Mouse (Mus musculus) limb, embryonic 10.5 days (tissue): ENCODE results near the gene Stam2. TPM values are rescaled to one million over a fixed set of nuclear protein-coding genes. Genes with fewer than 3 reads are reported as not detected.
A peak's percentile ranks its signal among the peaks of the same experiment; 100 is the strongest.

Source experiments
- DNase-seq: peaks from one replicate; pipeline ENCODE4 v3.0.0-alpha.2; 2017; ENCODE audit warnings: low spot score
- H3K27ac ChIP-seq: fragments of 300-500 bp; sonication (generic); 2 replicates; pipeline ENCODE4 v1.5.1; 2016; ENCODE audit warnings: mild to moderate bottlenecking
- H3K27me3 ChIP-seq: fragments of 300-500 bp; sonication (generic); 2 replicates; pipeline ENCODE4 v1.6.1; 2016; ENCODE audit warnings: low read depth, mild to moderate bottlenecking; ENCODE audit not compliant: poor library complexity, severe bottlenecking
- H3K36me3 ChIP-seq: fragments of 300-500 bp; sonication (generic); 2 replicates; pipeline ENCODE4 v1.6.1; 2016; ENCODE audit warnings: mild to moderate bottlenecking, moderate library complexity
- H3K4me1 ChIP-seq: fragments of 300-500 bp; sonication (generic); 2 replicates; pipeline ENCODE4 v1.6.1; 2016
- H3K4me3 ChIP-seq: fragments of 300-500 bp; sonication (generic); 2 replicates; pipeline ENCODE4 v1.5.1; 2016; ENCODE audit warnings: mild to moderate bottlenecking, moderate library complexity
- H3K9me3 ChIP-seq: fragments of 300-500 bp; sonication (generic); replicated peaks from 2 replicates; pipeline ENCODE4 v1.6.1; 2016; ENCODE audit warnings: mild to moderate bottlenecking
- WGBS: fragments of 180-500 bp; shearing (Covaris S2); methylation state at CpG from one replicate; pipeline ENCODE4 v1.1.7; 2016; 5-methylcytosine and 5-hydroxymethylcytosine counted together
- polyA plus RNA-seq: library from polyadenylated mRNA; unstranded; fragments of >200 nt; fragmentation: Nextera tagmentation; extraction: Ambion mirVana; gene quantifications from 2 replicates; pipeline ENCODE4 v1.2.1, GENCODE M21; 2016

Stam2 gene
- polyA plus RNA-seq, 1 experiment from 2014 or later: 29.8 TPM

GRCm38 (mm10) chr2:52715538-52715937, 26.5 kb downstream of the Stam2 start:
- no peak overlapping the region for H3K27ac ChIP-seq
- peaks cover 32% of the 10 kb centered on the region for H3K36me3 ChIP-seq
- 96% methylated on average over 6 of the region's 6 CpGs for WGBS
- DNase-seq: no peak
- no peaks in the 10 kb centered on the region for H3K27me3 ChIP-seq
- no peak overlapping the region for H3K4me3 ChIP-seq
- no peaks in the 10 kb centered on the region for H3K9me3 ChIP-seq
- peaks cover 4% of the 10 kb centered on the region; the same call in 1 of the 2 replicates for H3K4me1 ChIP-seq

DNA sequence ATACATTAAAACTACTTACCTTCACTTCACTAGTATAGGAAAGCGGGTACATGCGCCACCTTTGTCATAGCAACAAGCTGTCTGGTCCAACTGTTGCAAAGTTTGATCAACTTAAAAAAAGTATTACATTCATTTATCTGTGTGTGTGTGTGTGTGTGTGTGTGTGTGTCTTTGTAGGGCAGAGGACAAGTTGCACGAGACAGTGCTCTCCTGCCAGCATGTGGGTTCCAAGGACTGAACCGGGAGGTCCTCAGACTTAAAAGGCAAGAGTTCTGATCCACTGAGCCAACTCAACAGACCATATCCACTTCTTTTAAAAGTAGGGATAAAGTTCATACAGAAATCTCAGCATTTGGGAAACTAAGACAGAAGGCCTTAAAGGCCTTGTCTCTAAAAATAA, 28.0 kb downstream of the Stam2 start:
- no peaks in the 10 kb centered on the region for H3K9me3 ChIP-seq
- no peak for DNase-seq
- no peaks in the 10 kb centered on the region for H3K4me1 ChIP-seq
- H3K27me3 ChIP-seq: no peaks in the 10 kb centered on the region
- 95% methylated on average over 4 of the region's 4 CpGs for WGBS
- H3K27ac ChIP-seq: no peak overlapping the region
- no peak overlapping the region for H3K4me3 ChIP-seq
- peaks cover 45% of the 10 kb centered on the region for H3K36me3 ChIP-seq

GRCm38 (mm10) chr2:52710804-52711203, 31.3 kb downstream of the Stam2 start:
- WGBS: 93% methylated on average over 2 of the region's 2 CpGs
- Histone ChIP-seq H3K36me3 (peaks cover 57% of the 10 kb centered on the region), H3K27ac (no peak overlapping the region), H3K27me3 (no peaks in the 10 kb centered on the region), H3K4me1 (no peaks in the 10 kb centered on the region), H3K9me3 (no peaks in the 10 kb centered on the region), H3K4me3 (no peak overlapping the region)
- no peak for DNase-seq

GRCm38 (mm10) chr2:52709417-52709816, 32.7 kb downstream of the Stam2 start:
- H3K36me3 ChIP-seq: peaks cover 55% of the 10 kb centered on the region
- no peaks in the 10 kb centered on the region for H3K4me1 ChIP-seq
- no peak for DNase-seq
- no peaks in the 10 kb centered on the region for H3K9me3 ChIP-seq
- 92% methylated on average over 5 of the region's 5 CpGs for WGBS
- H3K27ac ChIP-seq: no peak overlapping the region
- no peaks in the 10 kb centered on the region for H3K27me3 ChIP-seq
- H3K4me3 ChIP-seq: no peak overlapping the region

DNA sequence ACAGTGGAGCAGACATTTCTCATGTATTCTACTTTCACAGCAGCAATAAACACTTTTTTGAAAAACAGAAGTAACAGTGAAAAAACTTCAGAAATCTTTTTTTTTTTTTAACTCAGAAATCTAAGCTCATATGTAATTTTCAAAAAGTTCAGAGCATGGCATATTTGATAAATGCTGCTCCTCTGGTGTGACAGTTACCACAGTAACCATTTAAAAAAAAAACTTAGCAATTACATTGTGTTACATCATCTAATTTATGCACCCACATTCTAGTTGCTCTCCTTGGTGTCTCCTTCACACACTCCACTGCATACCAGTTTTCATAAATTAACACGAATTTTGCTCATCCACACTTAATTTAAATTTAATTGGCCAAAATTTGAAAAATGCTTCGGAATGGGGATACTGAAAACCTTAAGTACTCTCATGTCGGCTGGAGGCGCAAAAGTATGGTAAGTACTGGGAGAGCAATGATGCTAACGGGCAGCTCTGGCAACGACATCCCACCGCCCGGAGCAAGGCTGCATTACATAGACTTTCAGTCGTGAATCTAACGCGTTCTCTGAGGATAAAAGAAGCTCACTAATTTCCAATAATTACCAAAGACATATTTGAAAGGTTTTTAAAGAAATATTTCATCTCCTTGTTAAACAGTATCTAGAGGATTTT, 40.6 kb downstream of the Stam2 start:
- Histone ChIP-seq H3K4me1 (no peaks in the 10 kb centered on the region), H3K4me3 (no peak overlapping the region), H3K27me3 (no peaks in the 10 kb centered on the region), H3K27ac (no peak overlapping the region), H3K36me3 (peaks cover 27% of the 10 kb centered on the region), H3K9me3 (no peaks in the 10 kb centered on the region)
- no peak for DNase-seq
- 89% methylated on average over 11 of the region's 11 CpGs for WGBS

- Histone ChIP-seq H3K4me1 (no peaks in the 10 kb centered on the region), H3K27ac (no peak overlapping the region), H3K36me3 (peaks cover 17% of the 10 kb centered on the region), H3K4me3 (no peak overlapping the region), H3K9me3 (no peaks in the 10 kb centered on the region), H3K27me3 (no peaks in the 10 kb centered on the region)
- DNase-seq: no peak
- WGBS: 55% methylated on average over 5 of the region's 5 CpGs
Observed at GRCm38 (mm10) chr2:52700352-52700751, 41.7 kb downstream of the Stam2 start.

GRCm38 (mm10) chr2:52694604-52695003, 47.5 kb downstream of the Stam2 start:
- peaks cover 10% of the 10 kb centered on the region for H3K36me3 ChIP-seq
- WGBS: 86% methylated on average over 6 of the region's 6 CpGs
- no peak overlapping the region for H3K27ac ChIP-seq
- H3K9me3 ChIP-seq: no peaks in the 10 kb centered on the region
- no peaks in the 10 kb centered on the region for H3K4me1 ChIP-seq
- DNase-seq: no peak
- H3K4me3 ChIP-seq: no peak overlapping the region
- no peaks in the 10 kb centered on the region for H3K27me3 ChIP-seq

GRCm38 (mm10) chr2:52691745-52692144, 50.3 kb downstream of the Stam2 start:
- WGBS: 74% methylated on average over 4 of the region's 4 CpGs
- H3K9me3 ChIP-seq: no peaks in the 10 kb centered on the region
- H3K27ac ChIP-seq: no peak overlapping the region
- H3K4me3 ChIP-seq: no peak overlapping the region
- no peak for DNase-seq
- H3K36me3 ChIP-seq: peaks cover 8% of the 10 kb centered on the region; the same call in 1 of the 2 replicates
- H3K27me3 ChIP-seq: no peaks in the 10 kb centered on the region
- no peaks in the 10 kb centered on the region for H3K4me1 ChIP-seq

DNA sequence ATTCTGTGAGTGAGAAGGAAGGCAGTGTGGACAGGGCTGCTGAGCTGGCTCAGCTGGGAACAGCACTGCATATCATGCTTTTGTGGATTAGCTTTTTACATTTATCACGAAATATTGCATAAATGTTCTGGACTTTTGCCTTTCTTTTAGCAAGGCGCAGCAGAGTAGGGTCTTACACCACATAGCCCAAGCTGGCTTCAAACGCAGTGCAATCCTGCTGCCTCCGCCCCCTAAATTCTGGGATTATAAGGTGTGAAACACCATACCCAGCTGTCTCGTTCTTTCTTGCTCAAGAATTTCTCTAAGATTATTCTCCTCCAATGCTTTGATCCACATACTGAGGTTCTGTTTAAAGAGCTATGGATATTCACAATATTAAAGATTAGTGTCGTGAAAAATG, 55.5 kb downstream of the Stam2 start:
- no peak for DNase-seq
- WGBS: 82% methylated on average over 6 of the region's 6 CpGs

GRCm38 (mm10) chr2:52677589-52677988, 64.5 kb downstream of the Stam2 start:
- Histone ChIP-seq H3K4me3 (no peak overlapping the region), H3K9me3 (no peaks in the 10 kb centered on the region), H3K4me1 (peaks cover 21% of the 10 kb centered on the region), H3K36me3 (no peaks in the 10 kb centered on the region), H3K27me3 (peaks cover 63% of the 10 kb centered on the region), H3K27ac (no peak overlapping the region)
- DNase-seq: no peak
- 57% methylated on average over 4 of the region's 4 CpGs for WGBS

More for the DNA sequence above, 55.5 kb downstream of the Stam2 start:
- H3K9me3 ChIP-seq: no peaks in the 10 kb centered on the region
- H3K4me1 ChIP-seq: no peaks in the 10 kb centered on the region
- no peak overlapping the region for H3K4me3 ChIP-seq
- H3K36me3 ChIP-seq: no peaks in the 10 kb centered on the region
- H3K27ac ChIP-seq: no peak overlapping the region
- H3K27me3 ChIP-seq: no peaks in the 10 kb centered on the region

- Histone ChIP-seq H3K9me3 (no peaks in the 10 kb centered on the region), H3K4me3 (peak overlapping the region; percentile 82), H3K27me3 (peaks cover 65% of the 10 kb centered on the region), H3K27ac (no peak overlapping the region), H3K4me1 (peaks cover 21% of the 10 kb centered on the region), H3K36me3 (no peaks in the 10 kb centered on the region)
- 12% methylated on average over 6 of the region's 6 CpGs for WGBS
- peak; percentile 34 for DNase-seq
Observed at GRCm38 (mm10) chr2:52676913-52677303, 65.2 kb downstream of the Stam2 start.

DNA sequence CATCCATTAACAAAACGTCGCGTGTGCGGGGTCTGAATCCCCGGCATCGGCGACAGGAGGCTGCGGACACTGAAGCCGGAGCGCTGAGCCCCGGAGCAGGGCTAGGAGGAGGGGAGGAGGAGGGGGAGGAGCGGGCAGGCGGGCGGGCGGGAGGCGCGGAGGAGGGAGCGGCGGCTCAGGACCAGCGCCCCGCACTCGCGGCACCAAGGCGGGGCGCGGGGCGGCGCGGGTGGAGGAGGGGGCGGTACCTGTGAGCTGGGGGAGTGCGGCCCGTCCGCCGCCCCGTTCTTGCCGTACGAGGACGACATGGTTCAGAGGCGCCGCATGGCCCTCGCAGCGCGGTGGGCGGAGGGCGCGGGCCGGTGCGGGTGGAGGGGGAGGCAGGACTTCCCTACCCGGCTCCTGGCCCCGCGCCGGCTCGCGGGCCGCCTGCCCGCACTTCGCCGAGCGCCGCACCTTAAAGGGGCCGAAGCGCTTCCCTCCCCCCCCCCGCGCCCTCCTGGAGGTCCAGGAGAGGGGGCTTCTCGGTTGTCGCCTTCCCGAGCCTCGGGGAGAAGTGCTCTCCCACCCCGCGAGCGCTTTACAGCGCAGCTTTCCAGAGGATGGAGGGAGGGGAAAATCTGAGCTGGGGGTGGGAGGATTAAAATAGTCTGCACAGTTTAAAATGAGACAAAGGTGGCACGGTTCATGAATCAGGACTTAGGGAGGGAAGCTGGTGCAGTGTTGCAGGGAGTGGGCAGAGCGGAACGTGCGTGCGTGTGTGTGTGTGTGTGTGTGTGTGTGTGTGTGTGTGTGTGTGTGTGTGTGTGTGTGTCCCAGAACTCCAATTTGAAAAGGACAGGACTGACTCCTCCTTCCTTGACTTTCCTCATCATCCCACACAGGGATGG, 65.8 kb downstream of the Stam2 start, which contains the start of gene Cacnb4:
Cacnb4 (minus strand) TSS at position 809 of the 890 bp plus-strand sequence.
- Histone ChIP-seq H3K9me3 (no peaks in the 10 kb centered on the region), H3K27me3 (peaks cover 65% of the 10 kb centered on the region), H3K36me3 (no peaks in the 10 kb centered on the region), H3K27ac (peak within 1 kb of the TSS; percentile 88), H3K4me3 (peak within 1 kb of the TSS; percentile 82), H3K4me1 (peaks cover 21% of the 10 kb centered on the region)
- under 1% methylated on average over 49 of the region's 77 CpGs for WGBS
- DNase-seq: peak; percentile 76
